Mouse (Mus musculus): ENCODE measurements around the gene Cfl2.
"Not testable (repeated sequence)": the region's sequence is repeated elsewhere in the genome, so short reads cannot be mapped to it uniquely, and the experiment has no call there.

Gene Cfl2

GRCm38 (mm10) chr12:54862606-54863535, at the start of gene Cfl2:
Gene Cfl2, minus strand, starts transcription at chr12:54862877.
- peak; percentile 72 to 83 for DNase-seq (ENCODE audit: low spot score in 2 of 2)

DNA sequence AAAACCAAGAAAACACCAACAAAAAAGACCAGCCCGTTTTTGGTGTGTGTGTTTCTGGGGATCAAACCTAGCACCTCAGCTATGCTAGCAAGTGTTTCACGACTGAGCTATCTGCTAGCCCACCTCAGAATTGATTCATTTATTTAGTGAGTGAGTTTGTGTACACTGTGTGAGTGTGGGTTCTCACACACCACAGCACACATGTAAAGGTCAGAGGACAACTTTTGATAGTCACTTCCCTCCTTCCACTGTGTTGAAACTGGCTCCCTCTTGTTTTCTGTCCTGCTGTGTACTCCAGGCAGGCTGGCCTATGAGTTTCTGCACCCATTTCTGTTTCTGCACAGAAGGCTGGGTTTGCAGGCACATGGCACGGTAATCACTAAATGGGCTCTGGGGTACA, 47.7 kb upstream of the Cfl2 start:
- no peak for DNase-seq (ENCODE audit: low spot score in 2 of 2)

DNA sequence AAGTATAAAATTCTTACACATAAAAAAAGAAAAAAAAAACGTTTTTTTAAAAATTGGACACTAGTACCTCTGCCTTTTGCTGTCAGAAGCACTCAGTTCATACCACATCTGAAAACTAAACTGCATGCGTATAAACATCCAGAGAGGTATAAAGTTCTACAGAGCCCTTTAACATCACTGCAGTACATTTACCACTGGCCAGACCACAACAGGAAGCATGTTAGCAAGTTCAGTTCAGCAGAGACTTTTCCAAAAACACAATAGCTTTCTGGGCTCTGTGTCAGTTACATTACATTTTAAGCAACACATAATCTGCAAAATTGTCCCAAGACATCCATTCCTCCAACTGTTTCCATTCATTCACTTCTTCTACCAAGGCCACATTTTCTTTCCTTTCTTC, 29.9 kb upstream of the Cfl2 start:
- DNase-seq (ENCODE audit: low spot score in 2 of 2), result not testable (repeated sequence)

DNA sequence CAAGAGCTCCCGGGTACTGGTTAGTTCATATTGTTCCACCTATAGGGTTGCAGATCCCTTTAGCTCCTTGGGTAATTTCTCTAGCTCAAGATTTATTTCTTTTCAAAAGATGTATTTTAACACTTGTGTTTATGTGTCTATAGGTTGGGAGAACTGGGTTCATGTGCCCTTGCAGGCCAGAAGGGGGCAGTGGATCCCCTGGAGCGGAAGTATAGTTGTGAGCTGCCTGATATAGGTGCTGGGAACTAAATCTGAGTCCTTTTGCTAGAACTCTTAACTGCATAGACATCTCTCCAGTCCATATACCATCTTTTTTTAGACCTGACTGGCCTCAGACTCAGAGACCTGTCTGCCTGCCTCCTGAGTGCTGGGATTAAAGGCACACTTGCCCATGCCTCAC, 27.7 kb upstream of the Cfl2 start:
- no peak for DNase-seq (ENCODE audit: low spot score in 2 of 2)

GRCm38 (mm10) chr12:54887580-54888127, 25.0 kb upstream of the Cfl2 start:
- no peak for DNase-seq (ENCODE audit: low spot score in 2 of 2)

GRCm38 (mm10) chr12:54879630-54880029, 17.0 kb upstream of the Cfl2 start:
- peak in 1 of 2 experiments; percentile 47 for DNase-seq (ENCODE audit: low spot score in 2 of 2)

DNA sequence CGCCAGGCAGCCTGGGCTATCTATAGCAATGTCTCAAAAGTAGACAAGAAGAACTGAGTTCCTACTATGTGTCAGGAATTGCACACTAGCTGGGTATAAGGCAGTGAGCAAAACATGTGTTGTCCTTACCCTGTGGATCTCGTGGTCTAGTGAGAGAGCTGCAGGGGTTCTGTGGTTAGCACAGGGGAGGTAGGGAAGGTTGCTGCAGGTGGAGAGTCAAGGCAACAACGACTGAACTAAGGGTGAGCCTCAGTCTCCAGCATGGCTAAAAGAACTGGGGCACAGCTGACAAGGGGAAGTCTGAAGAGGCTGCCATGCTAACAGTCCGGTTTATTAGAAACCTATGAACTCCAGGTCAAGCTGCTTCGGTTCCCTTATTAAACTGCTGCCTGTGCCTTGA, 16.5 kb upstream of the Cfl2 start:
- no peak for DNase-seq (ENCODE audit: low spot score in 2 of 2)

DNA sequence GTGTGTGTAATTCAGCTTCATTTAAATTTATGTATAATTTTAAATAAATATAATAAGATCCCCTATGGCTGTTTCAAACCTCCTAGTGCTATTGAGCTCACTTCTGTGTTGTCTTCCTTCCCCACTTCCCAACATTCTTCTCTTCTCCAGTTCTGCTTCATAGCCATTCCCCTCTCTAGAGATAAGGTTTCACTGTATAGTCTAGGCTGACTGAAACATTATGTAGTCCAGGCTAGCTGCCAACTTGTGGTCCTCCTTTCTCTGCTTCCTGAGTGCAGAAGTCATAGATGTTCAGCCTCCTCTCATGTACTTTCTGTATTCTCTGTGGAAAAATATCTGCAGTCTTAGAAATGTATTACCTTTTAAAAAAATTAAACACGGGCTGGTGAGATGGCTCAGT, 15.2 kb upstream of the Cfl2 start:
- no peak for DNase-seq (ENCODE audit: low spot score in 2 of 2)

GRCm38 (mm10) chr12:54876879-54877278, 14.2 kb upstream of the Cfl2 start:
- DNase-seq (ENCODE audit: low spot score in 2 of 2), result no peak

DNA sequence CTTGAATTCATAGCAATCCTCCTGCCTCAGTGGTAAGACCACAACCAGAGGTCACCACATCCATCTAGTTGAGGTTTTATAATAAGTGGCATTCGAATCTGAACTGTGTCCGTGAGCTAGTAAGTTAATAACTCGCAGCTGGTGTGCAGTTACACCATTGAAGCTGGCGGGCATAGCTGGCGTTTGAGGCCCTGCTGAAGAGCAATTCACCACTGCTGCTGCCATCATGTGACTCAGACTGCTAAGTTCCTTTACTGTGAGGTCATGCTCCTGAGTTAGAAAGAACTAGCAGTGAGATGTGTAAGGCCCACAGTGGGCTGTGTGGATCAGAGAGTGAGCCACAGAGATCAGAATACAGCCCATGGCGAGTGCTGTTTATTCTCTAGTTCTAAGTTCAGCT, 12.0 kb upstream of the Cfl2 start:
- DNase-seq (ENCODE audit: low spot score in 2 of 2), result no peak

DNA sequence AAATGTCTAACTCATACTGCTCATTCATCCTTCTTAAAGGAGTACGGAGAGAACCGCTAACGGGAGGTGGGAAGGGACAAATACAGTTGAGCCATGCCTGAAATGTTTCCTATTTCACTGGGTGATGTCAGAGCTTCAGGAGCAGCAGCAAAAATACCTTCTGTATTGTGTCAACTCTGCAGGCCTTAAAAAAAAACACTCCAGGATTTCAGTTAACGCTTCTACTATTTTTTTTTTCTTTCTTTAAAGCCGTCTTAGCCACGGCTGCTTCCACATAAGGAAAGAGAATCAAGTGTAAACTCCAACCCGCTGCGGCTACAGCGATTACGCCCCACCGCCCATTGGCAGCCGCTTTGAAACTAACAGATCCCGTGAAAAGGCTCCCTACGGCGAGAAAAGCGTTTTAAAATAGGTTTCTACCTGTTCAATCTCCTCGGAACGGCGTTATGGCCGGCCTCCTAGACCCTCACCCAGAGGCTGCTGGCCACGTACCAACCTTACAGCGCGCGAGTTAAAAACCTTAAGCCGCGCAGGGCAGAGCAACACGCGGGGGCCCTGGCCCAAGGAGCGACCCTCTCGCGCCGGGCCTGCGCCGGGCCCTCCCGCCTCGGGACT, 579 bp downstream of the Cfl2 start:
- peak in 1 of 2 experiments; percentile 5 for DNase-seq (ENCODE audit: low spot score in 2 of 2)

- DNase-seq (ENCODE audit: low spot score in 2 of 2), result no peak
Measured at GRCm38 (mm10) chr12:54859531-54859930, 3.1 kb downstream of the Cfl2 start.

DNA sequence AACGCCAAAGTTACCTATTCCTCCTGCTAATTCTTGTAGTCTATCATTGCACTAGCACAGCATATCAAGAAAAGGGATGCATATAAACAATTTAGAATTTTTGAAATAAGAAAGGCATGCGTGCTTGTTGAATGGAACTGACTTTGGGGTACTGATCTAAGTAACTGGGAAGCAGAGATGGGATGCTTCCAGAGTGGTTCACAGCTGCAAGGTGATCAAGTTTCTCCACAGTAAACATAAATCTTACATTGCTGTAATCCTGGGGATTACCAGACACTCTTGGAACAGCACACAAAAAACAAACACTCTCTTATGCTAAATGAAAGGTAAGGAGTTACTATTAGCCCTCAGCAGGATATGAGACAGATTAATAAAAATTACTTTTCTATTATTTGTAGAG, 12.1 kb downstream of the Cfl2 start:
- no peak for DNase-seq (ENCODE audit: low spot score in 2 of 2)

DNA sequence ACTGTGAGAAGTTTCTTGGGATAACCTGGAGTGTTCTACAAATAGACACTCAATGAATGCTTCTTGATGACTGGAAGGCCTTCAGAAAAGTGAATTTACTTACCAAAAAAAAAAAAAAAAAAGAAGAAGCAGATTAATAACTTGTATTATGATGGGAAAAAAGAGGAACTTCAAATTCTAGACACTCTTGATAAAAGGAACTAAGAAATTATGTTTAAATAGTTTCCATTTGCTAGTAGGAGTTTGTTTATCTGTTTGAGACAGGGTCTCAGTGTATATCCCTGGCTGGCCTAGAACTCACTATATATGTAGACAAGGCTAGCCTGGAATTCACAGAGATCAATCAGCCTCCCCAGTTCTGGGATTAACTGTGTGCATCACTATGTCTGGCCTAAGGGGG, 18.3 kb downstream of the Cfl2 start:
- no peak for DNase-seq (ENCODE audit: low spot score in 2 of 2)

DNA sequence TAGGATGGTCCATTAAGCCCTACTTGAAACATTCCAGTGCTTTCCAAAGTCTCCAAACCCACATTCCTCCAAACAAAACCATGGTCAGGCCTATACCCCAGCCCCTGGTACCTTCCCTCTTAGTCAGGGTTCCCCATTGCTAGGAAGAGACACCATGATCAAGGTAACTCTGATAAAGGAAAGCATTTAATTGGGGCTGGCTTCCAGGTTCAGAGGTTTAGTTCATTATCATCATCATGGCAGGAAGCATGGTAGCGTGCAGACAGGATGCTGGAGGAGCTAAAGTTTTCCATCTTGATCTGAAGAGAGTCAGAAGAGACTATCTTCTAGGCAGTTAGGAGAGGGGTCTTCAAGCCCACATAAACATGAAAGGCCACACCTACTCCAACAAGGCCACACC, 21.1 kb downstream of the Cfl2 start:
- no peak for DNase-seq (ENCODE audit: low spot score in 2 of 2)

- no peak for DNase-seq (ENCODE audit: low spot score in 2 of 2)
Measured at GRCm38 (mm10) chr12:54839815-54840214, 22.9 kb downstream of the Cfl2 start.

DNA sequence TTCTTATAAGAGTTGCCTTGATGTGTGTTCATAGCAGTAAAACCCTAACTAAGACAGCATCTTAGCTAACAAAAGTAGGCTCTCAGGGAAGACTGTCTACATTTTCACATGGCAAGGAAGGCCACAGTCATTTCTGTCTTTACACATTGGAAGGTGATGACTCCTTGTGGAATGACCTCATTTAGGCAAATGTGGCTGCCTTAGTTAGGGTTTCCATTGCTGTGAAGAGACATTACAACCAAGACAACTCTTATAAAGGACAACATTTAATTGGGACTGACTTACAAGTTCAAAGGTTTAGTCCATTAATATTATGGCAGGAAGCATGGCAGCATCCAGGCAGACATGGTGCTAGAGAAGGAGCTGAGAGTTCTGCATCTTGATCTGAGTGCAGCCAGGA, 23.7 kb downstream of the Cfl2 start:
- DNase-seq (ENCODE audit: low spot score in 2 of 2), result no peak

GRCm38 (mm10) chr12:54835608-54836570, 26.8 kb downstream of the Cfl2 start:
- no peak for DNase-seq (ENCODE audit: low spot score in 2 of 2)

GRCm38 (mm10) chr12:54834925-54835447, 27.7 kb downstream of the Cfl2 start:
- peak in 1 of 2 experiments; percentile 50 for DNase-seq (ENCODE audit: low spot score in 2 of 2)

DNA sequence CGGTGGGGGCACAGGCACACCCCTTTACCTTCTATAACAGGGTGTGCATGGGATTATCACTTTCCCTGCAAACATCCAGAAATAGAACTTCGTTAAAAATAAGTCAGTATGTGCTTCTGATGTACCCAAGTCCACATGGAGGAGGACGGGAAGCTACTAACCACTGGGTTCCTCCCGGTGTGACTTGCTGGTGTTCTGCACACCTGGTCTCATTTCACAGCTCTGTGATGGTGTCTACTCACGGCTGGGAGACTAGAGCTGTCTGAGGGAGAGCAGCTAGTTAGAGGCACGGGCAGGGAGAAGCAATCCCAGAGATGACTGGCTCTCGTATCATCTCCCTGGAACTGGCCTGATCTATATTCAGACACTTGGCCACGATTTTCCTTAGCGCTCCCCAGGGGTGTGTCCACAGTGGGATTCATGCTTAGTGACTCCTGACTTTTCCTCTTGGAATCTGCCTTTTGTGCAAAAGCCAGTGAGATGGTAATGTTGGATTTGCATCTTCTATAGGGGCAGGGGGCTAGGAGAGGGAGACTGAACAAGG, 28.7 kb downstream of the Cfl2 start:
- no peak for DNase-seq (ENCODE audit: low spot score in 2 of 2)

DNA sequence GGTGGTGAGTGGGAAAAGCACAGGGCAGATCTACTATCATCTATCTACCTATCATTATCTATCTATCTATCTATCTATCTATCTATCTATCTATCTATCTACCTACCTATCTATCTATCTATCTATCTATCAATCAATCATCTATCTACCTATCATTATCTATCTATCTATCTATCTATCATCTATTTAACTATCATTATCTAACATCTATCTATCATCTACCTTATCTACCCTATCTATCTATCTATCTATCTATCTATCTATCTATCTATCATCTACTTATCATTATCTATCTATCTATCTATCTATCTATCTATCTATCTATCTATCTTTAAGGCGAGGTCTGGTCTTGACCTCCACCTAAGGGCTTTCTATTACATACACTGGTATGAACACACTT, 30.8 kb downstream of the Cfl2 start:
- DNase-seq (ENCODE audit: low spot score in 2 of 2), result not testable (repeated sequence)
